Mouse (Mus musculus): ENCODE results near the gene Stx18. TPM values are rescaled to one million over a fixed set of nuclear protein-coding genes. Genes with fewer than 3 reads are reported as not detected.
A peak's percentile ranks its signal among the peaks of the same experiment; 100 is the strongest.

The Stx18 gene
- polyA plus RNA-seq, 1 experiment from 2014 or later = 37.2 TPM

DNA sequence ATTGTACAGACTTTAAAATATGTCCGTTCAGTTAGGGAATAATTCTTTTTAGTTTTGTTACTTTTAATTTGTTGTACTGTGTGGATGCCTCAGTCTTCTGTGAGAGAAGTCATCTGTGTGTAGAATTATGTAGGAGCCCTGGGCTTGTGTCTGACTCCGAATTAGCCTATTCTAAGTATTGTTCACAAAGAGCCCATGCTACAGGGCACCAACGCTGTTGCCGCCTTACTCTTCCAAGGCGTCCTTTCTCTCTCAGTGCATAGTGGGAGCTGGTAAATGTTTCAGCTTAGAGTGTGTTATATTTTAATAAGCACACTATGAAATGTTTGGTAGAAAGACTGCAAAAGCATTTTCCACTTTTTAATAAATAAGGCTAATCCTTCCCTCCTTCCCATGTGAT is 44.8 kb downstream of the Stx18 start:
- Histone ChIP-seq H3K27me3 (no peaks in the 10 kb centered on the region), H3K9me3 (no peaks in the 10 kb centered on the region), H3K36me3 (no peaks in the 10 kb centered on the region), H3K4me1 (peaks cover 13% of the 10 kb centered on the region), H3K9ac (replicated peaks) (no peak overlapping the region), H3K27ac (replicated peaks) (no peak overlapping the region), H3K4me3 (no peak overlapping the region), H3K4me2 (replicated peaks) (no peak overlapping the region)
- WGBS = 40% methylated on average over 5 of the region's 5 CpGs
- no peak for ATAC-seq (replicated peaks)

DNA sequence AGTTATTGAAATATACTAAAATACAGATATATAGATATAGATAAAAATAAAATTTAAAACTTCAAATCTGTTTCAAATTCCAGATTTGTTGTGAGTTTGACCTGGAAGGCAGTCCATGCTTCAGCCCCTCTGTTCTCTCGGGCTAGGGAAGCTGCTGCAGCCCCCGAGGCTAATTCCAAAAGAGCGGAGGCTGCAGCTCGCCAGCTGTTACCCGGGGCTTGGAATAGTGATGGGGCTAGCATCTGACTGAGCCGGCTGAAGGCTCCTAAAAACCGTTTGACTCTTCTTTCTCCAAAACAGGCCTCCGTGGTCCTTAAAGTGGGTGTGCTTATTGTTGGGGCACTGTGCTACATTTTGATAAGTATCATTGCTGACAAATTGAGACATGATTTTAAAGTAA is 46.1 kb downstream of the Stx18 start:
- H3K4me3 ChIP-seq = no peak overlapping the region
- 26% methylated on average over 8 of the region's 8 CpGs for WGBS
- H3K27me3 ChIP-seq = no peaks in the 10 kb centered on the region
- no peak overlapping the region for H3K9ac ChIP-seq (replicated peaks)
- ATAC-seq (replicated peaks) = no peak
- H3K4me2 ChIP-seq (replicated peaks) = no peak overlapping the region
- H3K9me3 ChIP-seq = no peaks in the 10 kb centered on the region
- no peaks in the 10 kb centered on the region for H3K36me3 ChIP-seq
- H3K4me1 ChIP-seq = peaks cover 13% of the 10 kb centered on the region
- H3K27ac ChIP-seq (replicated peaks) = no peak overlapping the region

GRCm38 (mm10) chr5:38085561-38086392 is 47.2 kb downstream of the Stx18 start:
- no peaks in the 10 kb centered on the region for H3K9me3 ChIP-seq
- peaks cover 22% of the 10 kb centered on the region for H3K4me1 ChIP-seq
- 0 out of 2 replicates have a peak overlapping the region, but pooled peaks have one; percentile 6 for H3K27ac ChIP-seq (replicated peaks)
- 11% methylated on average over 10 of the region's 10 CpGs for whole genome bisulfite sequencing
- no peak overlapping the region for H3K4me3 ChIP-seq
- peak; percentile 67 for ATAC-seq (replicated peaks)
- H3K9ac ChIP-seq (replicated peaks) = no peak overlapping the region
- H3K27me3 ChIP-seq = no peaks in the 10 kb centered on the region
- no peaks in the 10 kb centered on the region for H3K36me3 ChIP-seq
- no peak overlapping the region for H3K4me2 ChIP-seq (replicated peaks)

GRCm38 (mm10) chr5:38090111-38090510 is 51.6 kb downstream of the Stx18 start:
- H3K4me2 ChIP-seq (replicated peaks) = no peak overlapping the region
- no peak overlapping the region for H3K4me3 ChIP-seq
- H3K9ac ChIP-seq (replicated peaks) = no peak overlapping the region
- no peaks in the 10 kb centered on the region for H3K9me3 ChIP-seq
- 69% methylated on average over 3 of the region's 3 CpGs for WGBS
- H3K27ac ChIP-seq (replicated peaks) = no peak overlapping the region
- ATAC-seq (replicated peaks) = no peak
- H3K27me3 ChIP-seq = no peaks in the 10 kb centered on the region
- no peaks in the 10 kb centered on the region for H3K36me3 ChIP-seq
- peaks cover 16% of the 10 kb centered on the region for H3K4me1 ChIP-seq

- no peak overlapping the region for H3K9ac ChIP-seq (replicated peaks)
- ATAC-seq (replicated peaks) = 0 out of 2 replicates have a peak, but pooled peaks have one; percentile 33
- H3K9me3 ChIP-seq = no peaks in the 10 kb centered on the region
- no peaks in the 10 kb centered on the region for H3K27me3 ChIP-seq
- 23% methylated on average over 3 of the region's 3 CpGs for WGBS
- H3K4me1 ChIP-seq = peaks cover 14% of the 10 kb centered on the region
- no peak overlapping the region for H3K27ac ChIP-seq (replicated peaks)
- H3K4me2 ChIP-seq (replicated peaks) = no peak overlapping the region
- H3K4me3 ChIP-seq = no peak overlapping the region
- no peaks in the 10 kb centered on the region for H3K36me3 ChIP-seq
Measured at GRCm38 (mm10) chr5:38090581-38090980, 52.0 kb downstream of the Stx18 start.

DNA sequence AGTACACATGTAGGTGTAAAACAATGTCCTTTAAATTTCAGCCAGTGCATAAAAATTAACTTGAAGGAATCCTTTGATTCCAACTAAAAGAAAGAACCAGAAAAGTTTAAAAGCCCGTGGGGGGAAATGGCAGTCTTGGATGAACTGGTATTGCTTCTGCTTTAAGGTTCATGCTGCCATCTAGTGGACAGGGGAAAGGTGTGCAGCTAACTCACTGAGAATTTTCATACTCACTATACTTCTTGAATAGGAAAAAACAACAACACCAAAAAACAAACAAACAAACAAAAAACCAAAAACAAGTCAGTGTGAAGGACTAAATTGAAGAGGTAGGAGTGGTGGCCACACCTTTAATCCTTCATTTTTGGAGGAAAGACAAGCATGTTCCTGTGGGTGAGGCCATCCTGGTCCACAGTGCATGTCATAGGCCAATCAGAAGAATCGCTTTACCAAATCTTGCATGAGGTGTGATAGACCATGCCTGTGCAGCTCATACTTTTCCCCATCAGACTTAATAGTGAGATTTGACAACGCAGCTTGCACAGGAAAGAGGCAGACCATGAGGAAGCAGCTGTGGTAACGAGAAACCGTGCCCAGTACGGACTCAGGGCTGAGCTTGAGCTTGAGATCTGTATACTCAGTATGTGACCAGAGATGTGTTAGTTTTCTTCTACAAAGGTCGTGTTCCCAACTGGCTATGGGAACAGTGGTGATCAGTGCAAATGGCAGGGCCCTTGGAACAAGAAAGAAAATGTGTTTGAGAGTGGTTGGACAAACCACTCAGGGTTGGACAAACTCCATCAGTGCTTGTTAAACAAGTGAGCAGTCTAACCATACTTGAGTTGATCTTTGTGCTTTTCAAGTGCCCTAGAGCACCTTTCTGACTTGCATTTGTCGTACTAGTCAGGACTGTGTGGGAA is 52.8 kb downstream of the Stx18 start:
- no peaks in the 10 kb centered on the region for H3K36me3 ChIP-seq
- ATAC-seq (replicated peaks) = peak; percentile 57; the same call in 1 of the 2 replicates
- no peak overlapping the region for H3K9ac ChIP-seq (replicated peaks)
- no peaks in the 10 kb centered on the region for H3K27me3 ChIP-seq
- no peak overlapping the region for H3K4me2 ChIP-seq (replicated peaks)
- no peaks in the 10 kb centered on the region for H3K9me3 ChIP-seq
- H3K4me1 ChIP-seq = peaks cover 11% of the 10 kb centered on the region; the same call in 1 of the 2 replicates
- WGBS = 72% methylated on average over 8 of the region's 8 CpGs
- no peak overlapping the region for H3K27ac ChIP-seq (replicated peaks)
- H3K4me3 ChIP-seq = no peak overlapping the region

DNA sequence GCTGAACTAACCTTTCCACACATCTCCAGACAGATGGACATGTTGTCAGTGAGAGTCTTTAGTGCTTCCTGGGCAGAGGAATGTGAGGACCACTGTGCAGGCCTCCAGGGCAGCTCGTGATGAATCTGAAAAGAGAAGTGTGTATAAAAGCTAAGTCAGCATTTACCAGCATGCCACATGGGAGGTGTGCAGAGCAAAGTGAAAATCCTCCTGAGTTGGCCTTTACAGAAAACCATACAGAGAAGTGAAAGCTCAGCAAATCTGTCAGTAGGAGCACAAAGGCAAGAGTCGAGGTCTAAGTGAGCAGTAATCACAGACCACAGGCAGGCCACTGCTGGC is 53.4 kb downstream of the Stx18 start:
- H3K4me1 ChIP-seq = peaks cover 11% of the 10 kb centered on the region; the same call in 1 of the 2 replicates
- WGBS = 66% methylated on average over 2 of the region's 2 CpGs
- no peak overlapping the region for H3K9ac ChIP-seq (replicated peaks)
- no peak for ATAC-seq (replicated peaks)
- no peak overlapping the region for H3K4me3 ChIP-seq
- H3K27me3 ChIP-seq = no peaks in the 10 kb centered on the region
- H3K4me2 ChIP-seq (replicated peaks) = no peak overlapping the region
- no peaks in the 10 kb centered on the region for H3K9me3 ChIP-seq
- H3K36me3 ChIP-seq = no peaks in the 10 kb centered on the region
- H3K27ac ChIP-seq (replicated peaks) = no peak overlapping the region

GRCm38 (mm10) chr5:38094331-38094730 is 55.8 kb downstream of the Stx18 start:
- no peak overlapping the region for H3K27ac ChIP-seq (replicated peaks)
- ATAC-seq (replicated peaks) = no peak
- H3K9ac ChIP-seq (replicated peaks) = no peak overlapping the region
- no peak overlapping the region for H3K4me2 ChIP-seq (replicated peaks)
- no peak overlapping the region for H3K4me3 ChIP-seq
- H3K9me3 ChIP-seq = no peaks in the 10 kb centered on the region
- 94% methylated on average over 2 of the region's 2 CpGs for WGBS
- H3K36me3 ChIP-seq = no peaks in the 10 kb centered on the region
- peaks cover 11% of the 10 kb centered on the region; the same call in 1 of the 2 replicates for H3K4me1 ChIP-seq
- H3K27me3 ChIP-seq = no peaks in the 10 kb centered on the region

DNA sequence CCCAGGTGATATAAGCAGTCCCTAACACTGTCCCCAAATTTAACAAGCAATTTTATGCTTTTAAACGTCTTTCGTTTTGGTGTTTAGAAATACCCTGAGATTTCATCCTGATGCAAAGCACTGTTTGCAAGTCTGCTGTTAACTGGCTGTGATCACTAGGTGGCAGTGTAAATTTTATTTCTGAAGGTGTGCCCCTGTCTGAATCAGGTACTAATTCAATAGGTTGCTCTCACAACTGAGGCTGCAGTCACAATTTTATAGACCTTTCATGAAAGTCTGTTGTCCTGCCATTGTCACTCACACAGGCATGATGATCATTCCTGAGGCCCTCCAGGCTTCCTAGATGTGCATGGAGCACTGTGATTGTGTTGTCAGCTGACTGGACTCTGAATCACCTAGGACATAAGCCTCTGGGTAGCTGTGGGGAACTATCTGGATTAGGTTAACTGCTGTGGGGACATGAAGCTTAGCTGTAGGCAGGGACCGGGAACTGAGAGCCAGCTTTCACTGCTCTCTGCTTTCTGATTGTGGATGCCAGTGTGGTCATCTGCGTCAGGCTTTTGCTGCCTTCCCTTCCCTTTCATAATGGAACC is 59.1 kb downstream of the Stx18 start:
- H3K4me2 ChIP-seq (replicated peaks) = no peak overlapping the region
- H3K9ac ChIP-seq (replicated peaks) = no peak overlapping the region
- no peaks in the 10 kb centered on the region for H3K9me3 ChIP-seq
- no peak overlapping the region for H3K4me3 ChIP-seq
- no peaks in the 10 kb centered on the region for H3K4me1 ChIP-seq
- H3K27ac ChIP-seq (replicated peaks) = no peak overlapping the region
- ATAC-seq (replicated peaks) = peak; percentile 43; the same call in 1 of the 2 replicates
- H3K27me3 ChIP-seq = no peaks in the 10 kb centered on the region
- H3K36me3 ChIP-seq = no peaks in the 10 kb centered on the region
- WGBS = 68% methylated on average over 4 of the region's 4 CpGs

DNA sequence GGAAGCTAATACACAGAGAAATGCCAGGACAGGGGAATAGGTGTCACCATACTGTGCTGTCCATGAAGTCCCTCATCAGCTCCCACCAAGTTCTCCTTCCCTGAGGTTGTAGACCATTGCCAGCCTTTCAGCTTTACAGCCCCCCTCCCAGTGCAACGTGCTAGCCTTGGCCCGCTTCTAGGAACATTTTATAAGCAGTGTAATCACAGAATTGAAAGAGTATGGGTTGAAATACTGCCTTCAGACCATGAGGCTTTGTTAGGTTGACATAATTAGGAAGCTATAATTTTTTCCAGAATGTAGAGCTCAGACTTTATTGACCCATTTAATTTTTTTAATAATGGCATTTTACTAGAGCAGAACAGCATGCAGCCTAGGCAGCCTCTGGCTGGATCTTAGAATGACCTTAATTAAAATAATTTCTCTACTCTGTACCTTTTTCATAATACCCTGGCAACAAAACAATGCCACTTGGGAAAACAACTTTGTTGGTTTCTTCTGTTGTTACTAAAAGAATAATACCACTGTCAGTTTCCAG is 60.7 kb downstream of the Stx18 start:
- Histone ChIP-seq H3K4me1 (no peaks in the 10 kb centered on the region), H3K9ac (replicated peaks) (no peak overlapping the region), H3K4me2 (replicated peaks) (no peak overlapping the region), H3K27ac (replicated peaks) (no peak overlapping the region), H3K9me3 (no peaks in the 10 kb centered on the region), H3K36me3 (no peaks in the 10 kb centered on the region), H3K27me3 (no peaks in the 10 kb centered on the region), H3K4me3 (no peak overlapping the region)
- 62% methylated on average over 2 of the region's 2 CpGs for WGBS
- ATAC-seq (replicated peaks) = no peak

DNA sequence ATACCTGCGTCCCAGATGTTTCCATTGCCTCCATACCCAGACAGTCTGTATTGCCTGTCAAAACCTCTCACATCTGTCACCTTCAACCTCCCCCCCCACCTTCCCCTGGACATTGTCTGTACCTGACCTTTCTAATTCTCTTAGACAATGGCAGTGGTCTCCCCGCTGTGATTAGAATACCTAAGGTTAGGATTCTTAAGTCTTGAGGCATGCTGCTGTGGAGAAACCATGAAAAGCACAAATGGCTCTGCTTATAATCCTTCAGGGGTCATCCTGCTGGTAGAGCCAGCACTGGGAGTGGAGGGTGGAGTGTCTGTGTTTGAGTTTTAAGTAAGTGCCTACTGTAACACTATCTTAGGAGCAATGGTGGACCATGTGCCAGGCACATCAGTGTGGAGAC is 64.4 kb downstream of the Stx18 start:
- H3K27me3 ChIP-seq = no peaks in the 10 kb centered on the region
- 86% methylated on average over 2 of the region's 2 CpGs for WGBS
- no peaks in the 10 kb centered on the region for H3K4me1 ChIP-seq
- H3K9ac ChIP-seq (replicated peaks) = no peak overlapping the region
- ATAC-seq (replicated peaks) = no peak
- H3K36me3 ChIP-seq = peaks cover 14% of the 10 kb centered on the region; the same call in 1 of the 2 replicates
- H3K9me3 ChIP-seq = no peaks in the 10 kb centered on the region
- H3K27ac ChIP-seq (replicated peaks) = no peak overlapping the region
- no peak overlapping the region for H3K4me3 ChIP-seq
- H3K4me2 ChIP-seq (replicated peaks) = no peak overlapping the region
